Comparison of ENCODE assay signal across 10 mouse cellular contexts in the genomic region with DNA sequence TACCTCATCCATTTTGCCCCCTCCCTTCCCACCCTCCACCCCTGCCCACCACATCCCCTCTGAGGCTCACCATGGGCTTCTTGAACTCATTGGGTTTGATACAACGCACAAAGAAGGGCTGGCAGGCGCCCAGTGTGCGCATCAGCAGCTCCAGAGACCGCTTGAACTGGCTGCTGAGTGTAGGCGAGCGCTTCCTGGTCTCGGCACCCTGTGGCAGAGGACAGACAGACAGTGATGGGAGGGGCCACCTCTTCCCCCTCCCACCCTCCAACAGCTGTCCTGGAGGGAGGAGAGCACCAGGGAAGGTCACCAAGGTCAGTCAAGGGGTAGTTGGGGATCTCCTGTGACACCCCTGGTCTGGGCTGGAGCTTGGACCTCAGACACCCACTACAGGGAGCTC. TPM values are rescaled to one million over a fixed set of nuclear protein-coding genes. Genes with fewer than 3 reads are reported as not detected.
DNase-seq lines count a peak whose midpoint lies in the region; ATAC-seq and TF ChIP-seq lines count a peak whose summit lies in the region.
"Had no signal": no experiment of that assay in that cellular context is flagged by ENCODE, and none has a peak within 500 bp of the region (broad histone marks: within the 10 kb centered on the region; RNA-seq: fewer than 3 reads in every experiment).

No protein-coding gene starts in this region.

- no peak for TF ChIP-seq POLR2A in CH12.LX (IDR thresholded peaks at IDR 0.05; ENCODE audit: low read depth, low read length)

- no peak for TF ChIP-seq CTCF in CH12.LX (conservative IDR thresholded peaks at IDR 0.05 in 1 of 2, IDR thresholded peaks at IDR 0.05 in 1 of 2; ENCODE audit: low read depth in 2 of 2, low read length in 2 of 2)
- TF ChIP-seq CTCF in lung, postnatal 0 days (IDR thresholded peaks at IDR 0.05), result no peak
- TF ChIP-seq CTCF in intestine, postnatal 0 days (IDR thresholded peaks at IDR 0.05; ENCODE audit: low read depth), result no peak
- no peak for TF ChIP-seq CTCF in layer of hippocampus, adult 2 months (conservative IDR thresholded peaks at IDR 0.05)
- no peak for TF ChIP-seq CTCF in midbrain, postnatal 0 days (IDR thresholded peaks at IDR 0.05)

- no peak for DNase-seq in heart, embryonic 10.5 days (ENCODE audit: low spot score)
- no peak for DNase-seq in heart, postnatal 4 days
- DNase-seq in CH12.LX (ENCODE audit: extremely low read depth), result no peak
- peak; percentile 21 for DNase-seq in lung, postnatal 0 days (ENCODE audit: low spot score)
- no peak for DNase-seq in layer of hippocampus, adult 2 months (ENCODE audit: low spot score in 2 of 2)
- DNase-seq in midbrain, postnatal 0 days (ENCODE audit: low spot score), result no peak
- DNase-seq: cerebellum, adult 11 months; gastrocnemius, postnatal 36 days had no signal

- dilution Hi-C loops in CH12.LX (cut with MboI; ENCODE audit: extremely low pct_ligation_motif_present, extremely low pct_unique_long_range_greater_than_20kb, low sequenced_read_pairs), result no loop called here

- H3K27ac ChIP-seq in heart, embryonic 10.5 days, result peak overlapping the region; percentile 56
- H3K27ac ChIP-seq in CH12.LX (ENCODE audit: insufficient read depth, low read depth), result no peak overlapping the region
- peak overlapping the region; percentile 57; the same call in 1 of the 2 replicates for H3K27ac ChIP-seq in heart, embryonic 15.5 days
- H3K27ac ChIP-seq in lung, postnatal 0 days (ENCODE audit: low read length), result 0 out of 2 replicates have a peak overlapping the region, but pooled peaks have one; percentile 63
- H3K27ac ChIP-seq in intestine, postnatal 0 days (ENCODE audit: low read depth, low read length), result no peak overlapping the region
- no peak overlapping the region for H3K27ac ChIP-seq in layer of hippocampus, adult 2 months
- H3K27ac ChIP-seq in midbrain, postnatal 0 days (ENCODE audit: low read depth, low read length), result no peak overlapping the region

- H3K9me3 ChIP-seq in heart, embryonic 10.5 days, result no peaks in the 10 kb centered on the region
- H3K9me3 ChIP-seq in CH12.LX (replicated peaks; ENCODE audit: low read length), result no peaks in the 10 kb centered on the region
- no peaks in the 10 kb centered on the region for H3K9me3 ChIP-seq in heart, embryonic 15.5 days (replicated peaks)
- H3K9me3 ChIP-seq in lung, postnatal 0 days (ENCODE audit: low read length), result no peaks in the 10 kb centered on the region
- no peaks in the 10 kb centered on the region for H3K9me3 ChIP-seq in intestine, postnatal 0 days (ENCODE audit: control insufficient read depth)
- H3K9me3 ChIP-seq in midbrain, postnatal 0 days (ENCODE audit: low read length), result no peaks in the 10 kb centered on the region

- peaks cover 40% of the 10 kb centered on the region for H3K4me1 ChIP-seq in heart, embryonic 10.5 days
- peaks cover 15 to 47% of the 10 kb centered on the region in 2 experiments for H3K4me1 ChIP-seq in CH12.LX (ENCODE audit: control insufficient read depth in 1 of 2, insufficient read depth in 2 of 2)
- H3K4me1 ChIP-seq in heart, embryonic 15.5 days (replicated peaks), result peaks cover 23% of the 10 kb centered on the region
- peaks cover 24% of the 10 kb centered on the region for H3K4me1 ChIP-seq in lung, postnatal 0 days (ENCODE audit: insufficient read depth, low read depth, low read length)
- H3K4me1 ChIP-seq in intestine, postnatal 0 days (replicated peaks; ENCODE audit: control insufficient read depth, insufficient read depth, low read length), result no peaks in the 10 kb centered on the region
- no peaks in the 10 kb centered on the region for H3K4me1 ChIP-seq in midbrain, postnatal 0 days (ENCODE audit: insufficient read depth, low read length)

- H3K9ac ChIP-seq in CH12.LX (ENCODE audit: insufficient read depth, low read depth), result no peak overlapping the region
- H3K9ac ChIP-seq in heart, embryonic 15.5 days, result no peak overlapping the region
- no peak overlapping the region for H3K9ac ChIP-seq in lung, postnatal 0 days (replicated peaks; ENCODE audit: low read depth)
- H3K9ac ChIP-seq in intestine, postnatal 0 days (ENCODE audit: low read depth, low read length), result no peak overlapping the region
- no peak overlapping the region for H3K9ac ChIP-seq in midbrain, postnatal 0 days (replicated peaks; ENCODE audit: low read length, poor library complexity, severe bottlenecking)

- TF ChIP-seq EP300 in CH12.LX (IDR thresholded peaks at IDR 0.05; ENCODE audit: low read length), result no peak
- TF ChIP-seq EP300 in lung, postnatal 0 days (IDR thresholded peaks at IDR 0.05), result no peak

- H3K4me3 ChIP-seq in heart, embryonic 10.5 days, result peak overlapping the region; percentile 23; the same call in 1 of the 2 replicates
- H3K4me3 ChIP-seq in CH12.LX (replicated peaks in 1 of 3; ENCODE audit: low read depth in 2 of 3, low read length in 2 of 3, poor library complexity in 1 of 3), result peak overlapping the region in 2 of 3 experiments; percentile 45 to 54
- H3K4me3 ChIP-seq in heart, embryonic 15.5 days, result no peak overlapping the region
- no peak overlapping the region for H3K4me3 ChIP-seq in lung, postnatal 0 days (ENCODE audit: low read depth, low read length)
- H3K4me3 ChIP-seq in intestine, postnatal 0 days (ENCODE audit: low read depth, low read length), result no peak overlapping the region
- no peak overlapping the region for H3K4me3 ChIP-seq in layer of hippocampus, adult 2 months
- no peak overlapping the region for H3K4me3 ChIP-seq in midbrain, postnatal 0 days (ENCODE audit: low read depth, low read length)

- TF ChIP-seq RAD21 in CH12.LX (IDR thresholded peaks at IDR 0.05; ENCODE audit: low read depth, low read length), result no peak

- no peak for ATAC-seq in heart, embryonic 15.5 days (replicated peaks; ENCODE audit: insufficient number of reproducible peaks, insufficient read depth, low FRiP score, low read depth)
- ATAC-seq in lung, postnatal 0 days, result peak; percentile 11; the same call in 1 of the 2 replicates
- ATAC-seq in intestine, postnatal 0 days, result no peak
- no peak for ATAC-seq in midbrain, postnatal 0 days (ENCODE audit: low FRiP score)

- H3K79me2 ChIP-seq in CH12.LX (replicated peaks; ENCODE audit: control insufficient read depth, extremely low read depth, insufficient read depth, poor library complexity, severe bottlenecking), result no peaks in the 10 kb centered on the region

- in situ Hi-C loops in CH12.LX (cut with MboI; ENCODE audit: low pct_ligation_motif_present, low pct_unique_long_range_greater_than_20kb, low sequenced_read_pairs), result no loop called here

- peaks cover under 1% of the 10 kb centered on the region; the same call in 1 of the 2 replicates for H3K36me3 ChIP-seq in heart, embryonic 10.5 days
- peaks cover 2 to 45% of the 10 kb centered on the region in 2 experiments for H3K36me3 ChIP-seq in CH12.LX (replicated peaks in 1 of 2; ENCODE audit: control insufficient read depth in 1 of 2, insufficient read depth in 1 of 2, low read length in 1 of 2)
- no peaks in the 10 kb centered on the region for H3K36me3 ChIP-seq in heart, embryonic 15.5 days
- no peaks in the 10 kb centered on the region for H3K36me3 ChIP-seq in lung, postnatal 0 days (ENCODE audit: insufficient read depth, low read length)
- H3K36me3 ChIP-seq in intestine, postnatal 0 days (ENCODE audit: control insufficient read depth, insufficient read depth), result peaks cover 40% of the 10 kb centered on the region
- peaks cover 2% of the 10 kb centered on the region; the same call in 1 of the 2 replicates for H3K36me3 ChIP-seq in midbrain, postnatal 0 days (ENCODE audit: insufficient read depth, low read length)

- H3K27me3 ChIP-seq in heart, embryonic 10.5 days (ENCODE audit: insufficient read depth, poor library complexity, severe bottlenecking), result no peaks in the 10 kb centered on the region
- no peaks in the 10 kb centered on the region for H3K27me3 ChIP-seq in CH12.LX (replicated peaks)
- no peaks in the 10 kb centered on the region for H3K27me3 ChIP-seq in heart, embryonic 15.5 days
- H3K27me3 ChIP-seq in lung, postnatal 0 days (replicated peaks; ENCODE audit: insufficient read depth, low read length), result no peaks in the 10 kb centered on the region
- no peaks in the 10 kb centered on the region for H3K27me3 ChIP-seq in intestine, postnatal 0 days (replicated peaks; ENCODE audit: control insufficient read depth, insufficient read depth, low read length)
- H3K27me3 ChIP-seq in midbrain, postnatal 0 days (ENCODE audit: insufficient read depth, low read length), result no peaks in the 10 kb centered on the region

- WGBS in heart, embryonic 10.5 days, result 56% methylated on average over 7 of the region's 7 CpGs
- WGBS in heart, embryonic 15.5 days, result 57% methylated on average over 7 of the region's 7 CpGs
- WGBS in lung, postnatal 0 days, result 33% methylated on average over 7 of the region's 7 CpGs
- WGBS in intestine, postnatal 0 days, result 78% methylated on average over 7 of the region's 7 CpGs
- WGBS in midbrain, postnatal 0 days, result 75% methylated on average over 7 of the region's 7 CpGs

- no peak overlapping the region for H3K4me2 ChIP-seq in CH12.LX (ENCODE audit: insufficient read depth, low read depth, poor library complexity, severe bottlenecking)
- 0 out of 2 replicates have a peak overlapping the region, but pooled peaks have one; percentile 28 for H3K4me2 ChIP-seq in heart, embryonic 15.5 days
- no peak overlapping the region; the same call in 1 of the 2 replicates for H3K4me2 ChIP-seq in lung, postnatal 0 days (replicated peaks; ENCODE audit: low read depth, low read length)
- H3K4me2 ChIP-seq in intestine, postnatal 0 days (replicated peaks; ENCODE audit: low read depth), result no peak overlapping the region
- H3K4me2 ChIP-seq in midbrain, postnatal 0 days (ENCODE audit: low read depth, low read length, poor library complexity, severe bottlenecking), result no peak overlapping the region

RNA-seq across cellular contexts. Expression of a gene that starts 34.0 kb away (rescaled TPM):
- polyA plus RNA-seq in heart, embryonic 10.5 days (2016; fragmentation: Nextera tagmentation; extraction: Ambion mirVana), result 16.4 and 17.3 TPM in 2 replicates
- total RNA-seq in heart, postnatal 4 days (2021), result 1 to 10 TPM; 4.2 to 5.4 TPM
- 11.3 and 13.2 TPM in 2 replicates for total RNA-seq in CH12.LX (2012; rRNA removed)
- total RNA-seq in CH12.LX (2014; rRNA removed), result 12.9 and 14.0 TPM in 2 replicates
- 28.0 and 29.7 TPM in 2 replicates for polyA plus RNA-seq in CH12.LX (2012; ENCODE audit: insufficient read length, low read depth)
- 5.1 and 7.5 TPM in 2 replicates for polyA plus RNA-seq in heart, embryonic 15.5 days (2015; fragmentation: Nextera tagmentation; extraction: Ambion mirVana)
- 7.1 and 8.4 TPM in 2 replicates for polyA plus RNA-seq in lung, postnatal 0 days (2015; fragmentation: Nextera tagmentation; extraction: Ambion mirVana)
- 24.0 and 25.0 TPM in 2 replicates for polyA plus RNA-seq in intestine, postnatal 0 days (2015; fragmentation: Nextera tagmentation; extraction: Ambion mirVana)
- total RNA-seq in layer of hippocampus, adult 2 months (2021), result 10 to 100 TPM; 10.5 to 10.8 TPM
- total RNA-seq in midbrain, postnatal 0 days (2014; rRNA removed), result 66.0 and 74.3 TPM in 2 replicates
- 11.1 and 14.6 TPM in 2 replicates for polyA plus RNA-seq in midbrain, postnatal 0 days (2015; fragmentation: Nextera tagmentation; extraction: Ambion mirVana)

RNA-seq across cellular contexts. Expression of a gene that starts 60.0 kb away (rescaled TPM):
- 0.33 TPM in 2 replicates for polyA plus RNA-seq in heart, embryonic 10.5 days (2016; fragmentation: Nextera tagmentation; extraction: Ambion mirVana)
- total RNA-seq in heart, postnatal 4 days (2021), result under 1 TPM in 1 of 2 experiments, not detected in 1; 0.11 TPM
- total RNA-seq in CH12.LX (2012; rRNA removed) (0.08 TPM in 1 of 2 replicates, not detected in the other), CH12.LX (2014; rRNA removed) (not detected in 2 replicates)
- not detected in 2 replicates for polyA plus RNA-seq in CH12.LX (2012; ENCODE audit: insufficient read length, low read depth)
- 0.08 and 0.27 TPM in 2 replicates for polyA plus RNA-seq in heart, embryonic 15.5 days (2015; fragmentation: Nextera tagmentation; extraction: Ambion mirVana)
- 0.12 and 0.14 TPM in 2 replicates for polyA plus RNA-seq in lung, postnatal 0 days (2015; fragmentation: Nextera tagmentation; extraction: Ambion mirVana)
- 0.10 and 0.26 TPM in 2 replicates for polyA plus RNA-seq in intestine, postnatal 0 days (2015; fragmentation: Nextera tagmentation; extraction: Ambion mirVana)
- 1 to 10 TPM in 1 of 2 experiments, under 1 TPM in 1; 0.96 to 1.3 TPM for total RNA-seq in layer of hippocampus, adult 2 months (2021)
- total RNA-seq in midbrain, postnatal 0 days (2014; rRNA removed), result 0.55 and 0.57 TPM in 2 replicates
- polyA plus RNA-seq in midbrain, postnatal 0 days (2015; fragmentation: Nextera tagmentation; extraction: Ambion mirVana), result 0.22 and 0.46 TPM in 2 replicates

Comparison
In these comparisons a context has a peak if more than half of its experiments do, and no peak if none do; other contexts are left out.
1. H3K4me3 ChIP-seq: peak in heart, embryonic 10.5 days (single experiment) and CH12.LX (2 of 3); none in heart, embryonic 15.5 days (single experiment), lung, postnatal 0 days (single experiment), intestine, postnatal 0 days (single experiment), layer of hippocampus, adult 2 months (single experiment) and midbrain, postnatal 0 days (single experiment).
2. H3K27ac ChIP-seq: peak in heart, embryonic 10.5 days (single experiment), heart, embryonic 15.5 days (single experiment) and lung, postnatal 0 days (single experiment); none in CH12.LX (single experiment), intestine, postnatal 0 days (single experiment), layer of hippocampus, adult 2 months (single experiment) and midbrain, postnatal 0 days (single experiment).